Mouse (Mus musculus) small intestine, adult 2 months (tissue): ENCODE data around the gene Mgrn1.

ENCODE experiments used
- CTCF ChIP-seq: fragments of 200-500 bp; IDR thresholded peaks from 2 replicates; pipeline ENCODE4 v1.5.1; 2012; ENCODE audit warnings: low read depth, mild to moderate bottlenecking, control low read depth, inconsistent platforms, low read length, moderate library complexity, mixed read lengths; ENCODE audit not compliant: insufficient replicate concordance, insufficient read length; ENCODE audit errors: extremely low read depth
- POLR2A ChIP-seq: fragments of 200-500 bp; IDR thresholded peaks from 2 replicates; pipeline ENCODE4 v1.6.1; 2012; ENCODE audit warnings: low read depth, mild to moderate bottlenecking, control low read depth, inconsistent platforms, low read length, moderate library complexity

- no peak for TF ChIP-seq CTCF
- no peak for TF ChIP-seq POLR2A
Measured at GRCm38 (mm10) chr16:4957446-4957845, 71.4 kb downstream of the Mgrn1 start.
